Mouse (Mus musculus) liver, postnatal 0 days (tissue): ENCODE data around the gene Wwox.

Experiments
- CTCF ChIP-seq: sonication (generic); IDR thresholded peaks from 2 replicates; pipeline ENCODE4 v1.5.1; 2016; ENCODE audit warnings: antibody characterized with exemption, low read depth
- EP300 ChIP-seq: IDR thresholded peaks from 2 replicates; pipeline ENCODE4 v1.6.1; 2016; ENCODE audit warnings: antibody characterized with exemption, low read depth, mild to moderate bottlenecking

- TF ChIP-seq CTCF (no peak), EP300 (no peak)
Observed at GRCm38 (mm10) chr8:115007280-115007679, 567.8 kb downstream of the Wwox start.
